Mouse (Mus musculus): ENCODE results near the gene Zbtb7b. TPM values are rescaled to one million over a fixed set of nuclear protein-coding genes. Genes with fewer than 3 reads are reported as not detected.

Zbtb7b gene
- polyA plus RNA-seq, 1 experiment from 2014 or later: 1.6 TPM

DNA sequence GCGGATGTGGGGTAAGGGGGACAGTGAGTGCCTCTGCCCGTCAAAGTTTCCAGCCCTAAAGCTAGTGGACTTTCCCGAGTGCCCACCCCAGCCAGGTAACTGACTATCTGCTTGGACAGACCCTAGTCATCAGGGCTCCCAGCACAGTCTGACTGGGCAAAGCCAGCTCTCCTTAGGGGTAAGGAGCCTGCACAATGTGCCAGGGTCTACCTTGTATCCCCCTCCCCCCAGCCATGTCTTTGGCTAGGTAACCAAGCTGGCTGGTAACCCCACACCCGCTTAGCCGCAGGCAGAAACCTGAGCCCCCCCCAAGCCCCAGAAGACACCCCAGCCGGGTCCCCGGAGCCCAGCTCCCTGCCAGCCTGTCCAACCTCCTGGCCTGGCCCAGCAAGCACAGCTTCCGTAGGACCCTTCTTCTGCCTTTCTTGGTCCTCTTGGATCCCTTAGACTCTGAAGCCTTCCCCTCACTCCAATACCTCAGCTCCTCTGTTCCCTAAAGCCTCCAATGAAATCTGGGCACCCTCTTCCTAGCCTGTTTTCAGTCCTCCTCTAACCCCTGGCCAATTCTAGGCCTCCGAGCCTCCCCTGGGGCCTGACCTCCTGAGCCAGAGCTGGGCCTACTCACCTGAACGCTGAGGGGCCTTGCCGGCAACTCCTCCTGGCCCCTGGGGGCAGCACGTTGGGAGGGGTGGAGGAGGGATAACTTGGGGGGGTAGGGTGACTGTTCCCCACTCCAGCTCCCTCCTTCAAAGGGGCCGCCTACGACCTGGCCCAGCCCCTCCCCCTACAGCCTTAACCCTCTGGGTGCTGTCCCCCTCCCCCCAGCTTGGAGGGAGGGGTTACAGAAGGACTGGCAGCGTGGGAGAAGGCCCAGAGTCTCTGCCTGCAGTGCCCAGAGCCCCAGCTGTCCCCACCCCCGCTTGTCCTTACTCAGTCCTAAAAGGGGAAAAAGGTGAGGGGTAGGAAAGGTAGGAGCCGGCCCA lies 7.8 kb downstream of the Zbtb7b start:
- ATAC-seq (ENCODE audit: insufficient read depth): no peak
- H3K4me2 ChIP-seq: peak overlapping the region; percentile 13; the same call in 1 of the 2 replicates
- 55% methylated on average over 17 of the region's 17 CpGs for WGBS
- H3K4me1 ChIP-seq (ENCODE audit: insufficient read depth): peaks cover 3% of the 10 kb centered on the region; the same call in 1 of the 2 replicates
- no peaks in the 10 kb centered on the region for H3K27me3 ChIP-seq (ENCODE audit: insufficient read depth, low read length)
- no peak overlapping the region; the same call in 1 of the 2 replicates for H3K9ac ChIP-seq
- DNase-seq: no peak
- H3K36me3 ChIP-seq (ENCODE audit: insufficient read depth): no peaks in the 10 kb centered on the region
- H3K4me3 ChIP-seq (ENCODE audit: low read depth, low read length): no peak overlapping the region
- H3K27ac ChIP-seq (ENCODE audit: low read depth): no peak overlapping the region
- no peak for TF ChIP-seq CTCF (IDR thresholded peaks at IDR 0.05; ENCODE audit: low read depth)
- H3K9me3 ChIP-seq (ENCODE audit: low read depth, low read length): no peaks in the 10 kb centered on the region

DNA sequence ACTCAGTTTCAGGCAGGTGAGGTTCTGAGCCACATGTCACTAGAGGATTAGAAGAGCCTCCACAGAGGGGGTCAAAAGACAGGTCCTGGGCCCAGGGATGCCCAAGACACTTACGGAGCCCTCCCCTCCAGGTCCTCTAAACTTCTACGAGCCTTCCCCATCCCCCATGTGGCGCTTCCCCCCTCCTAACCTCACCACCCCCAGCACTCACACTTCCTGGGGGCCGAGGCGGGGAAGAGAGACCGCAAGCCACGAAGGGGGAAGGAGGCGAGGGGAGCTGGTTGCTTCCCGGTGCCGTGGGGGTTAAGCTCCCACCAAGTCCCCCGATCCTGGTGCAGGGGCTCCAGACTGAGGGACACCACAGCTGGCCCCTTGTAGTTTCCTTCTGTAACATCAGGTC lies 9.1 kb downstream of the Zbtb7b start:
- H3K27me3 ChIP-seq (ENCODE audit: insufficient read depth, low read length): no peaks in the 10 kb centered on the region
- 28% methylated on average over 11 of the region's 11 CpGs for WGBS
- no peak overlapping the region for H3K27ac ChIP-seq (ENCODE audit: low read depth)
- no peaks in the 10 kb centered on the region for H3K9me3 ChIP-seq (ENCODE audit: low read depth, low read length)
- H3K4me1 ChIP-seq (ENCODE audit: insufficient read depth): peaks cover 3% of the 10 kb centered on the region; the same call in 1 of the 2 replicates
- no peak for TF ChIP-seq CTCF (IDR thresholded peaks at IDR 0.05; ENCODE audit: low read depth)
- no peaks in the 10 kb centered on the region for H3K36me3 ChIP-seq (ENCODE audit: insufficient read depth)
- no peak for DNase-seq
- peak overlapping the region; percentile 25; the same call in 1 of the 2 replicates for H3K4me2 ChIP-seq
- ATAC-seq (ENCODE audit: insufficient read depth): no peak
- no peak overlapping the region for H3K4me3 ChIP-seq (ENCODE audit: low read depth, low read length)
- no peak overlapping the region for H3K9ac ChIP-seq

DNA sequence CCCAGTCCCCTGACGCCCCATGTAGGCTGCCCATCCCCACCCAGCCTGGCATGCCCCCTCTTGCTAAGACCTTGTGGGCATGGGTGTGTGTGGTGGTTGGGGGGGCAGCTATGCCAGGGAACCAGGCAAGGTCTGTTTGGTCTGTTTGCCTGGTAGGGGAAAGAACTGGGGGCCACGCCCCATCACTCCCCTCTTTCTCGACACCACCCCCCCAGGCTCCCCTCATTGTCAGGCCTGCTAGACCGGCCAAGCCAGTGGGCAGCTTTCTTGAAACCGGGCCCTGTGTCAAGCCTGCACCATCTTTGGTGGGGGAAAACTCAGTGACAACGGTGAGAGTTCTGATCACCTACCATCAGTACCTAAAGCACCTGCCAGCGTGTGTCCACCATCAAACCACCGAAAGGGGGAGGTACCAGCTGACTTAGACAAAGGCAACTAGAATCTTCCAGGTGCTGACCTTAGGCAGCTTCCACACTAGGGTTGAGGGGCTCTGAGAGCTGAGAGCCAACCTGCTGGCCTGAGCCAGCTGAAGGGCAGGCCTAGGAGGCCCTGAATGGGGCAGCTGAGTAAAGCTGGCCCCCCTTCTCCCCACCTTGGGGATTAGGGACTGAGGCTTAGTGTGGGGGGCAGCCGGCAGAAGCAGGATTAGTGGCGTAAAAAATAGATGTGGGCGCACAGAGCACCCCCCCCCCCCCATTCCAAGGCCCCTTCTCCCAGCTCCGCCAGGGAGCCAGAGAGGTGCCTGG lies 10.1 kb downstream of the Zbtb7b start:
- H3K27me3 ChIP-seq (ENCODE audit: insufficient read depth, low read length): no peaks in the 10 kb centered on the region
- H3K27ac ChIP-seq (ENCODE audit: low read depth): no peak overlapping the region
- no peak overlapping the region for H3K4me3 ChIP-seq (ENCODE audit: low read depth, low read length)
- DNase-seq (no peak), ATAC-seq (ENCODE audit: insufficient read depth) (no peak)
- WGBS: 62% methylated on average over 12 of the region's 12 CpGs
- H3K36me3 ChIP-seq (ENCODE audit: insufficient read depth): peaks cover 8% of the 10 kb centered on the region; the same call in 1 of the 2 replicates
- peaks cover 3% of the 10 kb centered on the region; the same call in 1 of the 2 replicates for H3K4me1 ChIP-seq (ENCODE audit: insufficient read depth)
- H3K9ac ChIP-seq: no peak overlapping the region
- H3K4me2 ChIP-seq: no peak overlapping the region
- no peak for TF ChIP-seq CTCF (IDR thresholded peaks at IDR 0.05; ENCODE audit: low read depth)
- H3K9me3 ChIP-seq (ENCODE audit: low read depth, low read length): no peaks in the 10 kb centered on the region

DNA sequence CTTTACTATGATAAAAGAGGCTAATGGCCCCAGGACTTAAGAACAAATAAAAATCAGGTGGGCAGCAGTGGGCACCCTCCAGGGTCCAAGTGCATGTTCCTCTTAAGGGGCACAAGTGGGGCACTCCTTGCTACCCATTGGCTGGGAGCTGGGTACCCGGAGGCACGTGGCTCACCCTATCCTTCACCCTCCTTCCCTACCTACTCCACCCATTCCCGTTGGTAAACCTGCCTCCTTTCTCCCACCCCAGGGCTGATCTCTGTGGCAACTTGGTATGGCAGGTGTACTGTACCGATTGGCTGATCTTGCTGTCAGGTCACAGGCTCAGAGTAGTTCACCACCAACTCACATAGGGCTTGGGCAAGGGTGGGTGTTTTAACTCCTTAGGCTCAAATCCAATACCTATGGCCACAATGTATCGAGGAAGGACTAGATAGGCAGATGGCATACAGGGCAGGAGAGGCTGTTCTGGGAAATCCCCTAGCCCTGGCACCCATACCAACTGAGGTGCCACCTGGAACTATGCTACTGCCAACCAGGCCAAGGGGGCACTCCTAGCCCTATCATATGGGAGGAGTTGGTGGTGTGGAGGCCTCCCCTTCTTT lies 10.8 kb downstream of the Zbtb7b start:
- H3K4me1 ChIP-seq (ENCODE audit: insufficient read depth): peaks cover 3% of the 10 kb centered on the region; the same call in 1 of the 2 replicates
- no peaks in the 10 kb centered on the region for H3K9me3 ChIP-seq (ENCODE audit: low read depth, low read length)
- TF ChIP-seq CTCF (IDR thresholded peaks at IDR 0.05; ENCODE audit: low read depth): no peak
- no peak for DNase-seq
- H3K4me3 ChIP-seq (ENCODE audit: low read depth, low read length): no peak overlapping the region
- H3K27ac ChIP-seq (ENCODE audit: low read depth): no peak overlapping the region
- H3K27me3 ChIP-seq (ENCODE audit: insufficient read depth, low read length): no peaks in the 10 kb centered on the region
- WGBS: 78% methylated on average over 5 of the region's 5 CpGs
- peaks cover 10% of the 10 kb centered on the region; the same call in 1 of the 2 replicates for H3K36me3 ChIP-seq (ENCODE audit: insufficient read depth)
- H3K9ac ChIP-seq: no peak overlapping the region
- H3K4me2 ChIP-seq: no peak overlapping the region
- ATAC-seq (ENCODE audit: insufficient read depth): no peak

DNA sequence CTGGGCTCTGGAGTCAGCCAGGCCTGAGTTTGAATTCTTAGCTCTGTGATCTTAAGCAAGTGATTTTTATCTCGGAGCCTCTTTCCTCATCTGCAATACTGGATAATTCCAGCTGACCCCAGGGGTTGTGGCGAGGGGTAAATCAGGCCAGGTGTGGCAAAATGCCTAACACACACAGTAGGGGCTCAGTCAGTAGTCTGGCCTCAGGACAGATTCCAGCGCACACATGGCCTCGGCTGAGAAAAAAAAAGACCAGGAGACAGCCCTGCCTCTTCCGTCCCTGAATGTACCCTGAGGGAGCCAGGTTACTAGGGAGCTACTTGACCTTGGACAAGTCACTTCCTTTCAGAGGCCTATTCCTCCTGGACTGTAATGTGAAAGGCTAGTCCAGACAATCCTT lies 11.6 kb downstream of the Zbtb7b start:
- DNase-seq: no peak
- 75% methylated on average over 5 of the region's 5 CpGs for WGBS
- no peak for TF ChIP-seq CTCF (IDR thresholded peaks at IDR 0.05; ENCODE audit: low read depth)
- no peak for ATAC-seq (ENCODE audit: insufficient read depth)
- Histone ChIP-seq H3K36me3 (ENCODE audit: insufficient read depth) (peaks cover 10% of the 10 kb centered on the region; the same call in 1 of the 2 replicates), H3K4me3 (ENCODE audit: low read depth, low read length) (no peak overlapping the region), H3K27me3 (ENCODE audit: insufficient read depth, low read length) (no peaks in the 10 kb centered on the region), H3K27ac (ENCODE audit: low read depth) (no peak overlapping the region), H3K9me3 (ENCODE audit: low read depth, low read length) (no peaks in the 10 kb centered on the region), H3K9ac (no peak overlapping the region), H3K4me2 (no peak overlapping the region), H3K4me1 (ENCODE audit: insufficient read depth) (peaks cover 3% of the 10 kb centered on the region; the same call in 1 of the 2 replicates)

DNA sequence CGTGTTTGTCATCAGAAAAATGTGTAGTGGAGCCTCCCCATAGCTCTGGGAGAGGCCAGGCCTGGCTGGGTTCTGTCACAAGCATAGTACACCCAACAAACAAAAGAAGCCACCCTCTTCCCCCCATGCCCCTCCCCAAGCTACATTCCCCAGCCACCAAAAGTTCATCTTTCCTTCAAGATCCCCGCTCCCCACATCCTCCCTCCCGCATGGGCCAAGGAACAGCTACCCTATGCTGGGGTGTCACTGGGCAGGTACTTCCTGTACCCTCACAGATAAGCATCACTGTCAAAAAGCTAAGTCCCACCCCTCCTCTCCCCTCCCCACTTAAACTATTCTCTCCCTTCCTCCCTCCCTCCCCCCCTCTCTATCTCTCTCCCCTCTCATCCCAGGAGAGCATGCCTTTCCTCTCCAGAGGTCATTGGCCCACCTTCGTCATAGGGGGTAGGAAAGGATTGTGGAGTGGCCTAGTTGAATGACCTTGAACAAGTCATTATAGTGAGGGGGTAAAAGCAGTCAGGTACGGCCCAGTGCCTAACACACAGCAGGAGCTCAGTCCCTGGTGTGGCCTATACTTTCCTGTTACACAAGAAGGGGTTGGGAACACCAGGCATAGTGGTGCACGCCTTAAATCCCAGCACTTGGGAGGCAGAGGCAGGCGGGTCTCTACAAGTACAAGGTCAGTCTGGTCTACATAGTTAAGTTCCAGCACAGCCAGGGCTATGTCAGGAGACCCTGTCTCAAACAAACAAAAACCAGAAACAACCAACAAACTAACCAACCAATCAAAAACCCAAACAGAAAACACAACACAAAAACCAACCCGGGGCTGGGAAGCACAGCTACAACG lies 12.3 kb downstream of the Zbtb7b start:
- no peak for TF ChIP-seq CTCF (IDR thresholded peaks at IDR 0.05; ENCODE audit: low read depth)
- H3K36me3 ChIP-seq (ENCODE audit: insufficient read depth): peaks cover 10% of the 10 kb centered on the region; the same call in 1 of the 2 replicates
- DNase-seq (no peak), ATAC-seq (ENCODE audit: insufficient read depth) (no peak)
- H3K4me2 ChIP-seq: no peak overlapping the region
- H3K4me1 ChIP-seq (ENCODE audit: insufficient read depth): peaks cover 3% of the 10 kb centered on the region; the same call in 1 of the 2 replicates
- no peaks in the 10 kb centered on the region for H3K9me3 ChIP-seq (ENCODE audit: low read depth, low read length)
- H3K4me3 ChIP-seq (ENCODE audit: low read depth, low read length): no peak overlapping the region
- no peaks in the 10 kb centered on the region for H3K27me3 ChIP-seq (ENCODE audit: insufficient read depth, low read length)
- H3K9ac ChIP-seq: no peak overlapping the region
- no peak overlapping the region for H3K27ac ChIP-seq (ENCODE audit: low read depth)
- WGBS: 85% methylated on average over 9 of the region's 9 CpGs
